Mouse (Mus musculus) left cerebral cortex, adult 2 months (tissue): Measurements from ENCODE around the gene Tbx5. TPM values are rescaled to one million over a fixed set of nuclear protein-coding genes. Genes with fewer than 3 reads are reported as not detected.

ENCODE experiments used
- DNase-seq, 2 experiments: peaks; one replicate each; pipeline ENCODE4 v3.0.0; 2021 to 2022; ENCODE audit warnings: low spot score in 2 of 2, mixed read lengths in 1 of 2; ENCODE audit errors: extremely low spot score in 1 of 2
- H3K27ac ChIP-seq: fragments of 200-600 bp; 2 replicates; pipeline ENCODE4 v1.8.1; 2022
- H3K4me3 ChIP-seq: fragments of 200-600 bp; 2 replicates; pipeline ENCODE4 v1.8.1; 2022
- CTCF ChIP-seq: fragments of 200-600 bp; IDR thresholded peaks from 2 replicates; pipeline ENCODE4 v1.8.1; 2022; ENCODE audit warnings: antibody characterized with exemption, mild to moderate bottlenecking, moderate library complexity
- intact Hi-C: fragments of 180-260 bp; cut with DNase I; formaldehyde crosslinking; loops from one replicate; pipeline ENCODE4 v1.15.1; 2025
- long read RNA-seq, 2 experiments: library from polyadenylated mRNA; stranded (forward); transcript quantifications; one replicate each; pipeline ENCODE4 v2.0.0; 2021; ENCODE audit warnings: borderline mapping rate in 2 of 2
- total RNA-seq, 2 experiments: library from RNA; stranded (reverse); gene quantifications; 2 replicates each; pipeline ENCODE4 v1.2.3; 2021

Tbx5 gene
- not detected for total RNA-seq
- long read RNA-seq, experiment 1 = 0 reads
- long read RNA-seq, experiment 2 = 0 reads

DNA sequence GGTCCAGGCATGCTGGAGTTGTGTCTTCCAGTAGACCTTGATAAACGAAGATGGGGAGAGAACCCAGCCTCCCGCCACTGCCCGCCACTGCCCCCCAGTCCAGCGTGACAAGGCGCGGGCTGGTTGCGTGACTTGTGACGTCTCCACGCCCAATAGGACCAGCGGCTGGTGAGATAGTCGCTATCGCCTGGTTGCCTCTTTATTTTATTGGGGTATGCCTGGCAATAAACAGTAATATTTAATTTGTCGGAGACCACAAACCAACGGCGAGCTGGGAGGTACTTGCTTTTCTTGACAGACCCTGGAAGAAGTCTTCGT lies at the start of gene Tbx5:
Gene Tbx5, plus strand, starts transcription at position 190 of the 318 bp plus-strand sequence.
- no peak within 1 kb of the TSS for H3K4me3 ChIP-seq
- no peak within 1 kb of the TSS for H3K27ac ChIP-seq
- intact Hi-C loops = loop anchor here (2.0 to 10.0 kb wide), 2 partner anchors 28 to 958 kb away; no protein-coding TSS in a partner anchor
- TF ChIP-seq CTCF = no peak
- no peak for DNase-seq

- H3K4me3 ChIP-seq = no peak overlapping the region
- no peak for DNase-seq
- no peak overlapping the region for H3K27ac ChIP-seq
- intact Hi-C loops = no loop called here
- no peak; the same call in 1 of the 2 replicates for TF ChIP-seq CTCF
These were observed 46.5 kb upstream of the Tbx5 start for GRCm38 (mm10) chr5:119785959-119786358.

DNA sequence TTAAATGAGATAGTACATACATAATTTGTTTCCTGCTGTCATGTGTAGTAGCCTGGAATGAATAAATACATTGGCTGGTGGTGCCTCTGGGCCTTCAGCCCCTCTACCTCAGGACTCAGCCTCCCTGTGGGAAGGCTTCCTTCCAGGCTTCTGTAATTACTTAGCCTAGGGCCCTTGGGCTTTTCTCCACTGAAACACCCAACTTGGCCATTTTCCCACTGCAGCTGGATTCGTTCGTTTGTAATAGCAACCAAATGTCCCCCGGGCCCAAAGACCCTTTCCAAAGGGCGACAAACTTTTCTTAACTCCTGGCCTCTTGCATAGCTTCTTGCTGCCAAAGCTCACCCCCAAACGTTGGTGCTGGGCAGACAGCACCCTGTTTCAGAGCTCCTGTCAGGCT lies 40.8 kb upstream of the Tbx5 start:
- H3K27ac ChIP-seq = no peak overlapping the region
- intact Hi-C loops = no loop called here

GRCm38 (mm10) chr5:119793972-119794371 lies 38.5 kb upstream of the Tbx5 start:
- intact Hi-C loops = no loop called here
- H3K27ac ChIP-seq = no peak overlapping the region
- no peak for TF ChIP-seq CTCF
- no peak overlapping the region for H3K4me3 ChIP-seq
- no peak for DNase-seq

More for the DNA sequence above, 40.8 kb upstream of the Tbx5 start:
- no peak for TF ChIP-seq CTCF
- H3K4me3 ChIP-seq = no peak overlapping the region
- no peak for DNase-seq

DNA sequence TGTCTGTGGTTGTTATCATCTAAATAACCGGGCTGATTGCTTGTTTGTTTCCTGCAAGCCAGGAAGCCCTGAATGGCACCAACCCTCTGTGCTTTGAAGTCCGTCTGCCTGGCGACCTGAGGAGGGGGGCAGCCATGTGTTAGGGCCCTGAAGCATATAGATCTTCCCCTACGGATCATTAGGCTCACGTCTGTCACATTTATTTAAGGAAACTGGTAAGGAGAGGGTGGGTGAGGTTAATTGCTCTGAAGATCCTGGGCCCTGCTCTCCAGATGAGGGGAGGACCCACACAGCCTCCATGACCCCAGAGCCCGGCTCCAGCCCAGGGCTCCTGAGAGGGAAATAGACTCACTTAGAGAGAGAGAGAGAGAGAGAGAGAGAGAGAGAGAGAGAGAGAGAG lies 37.1 kb upstream of the Tbx5 start:
- DNase-seq = no peak
- intact Hi-C loops = no loop called here
- no peak overlapping the region for H3K27ac ChIP-seq

DNA sequence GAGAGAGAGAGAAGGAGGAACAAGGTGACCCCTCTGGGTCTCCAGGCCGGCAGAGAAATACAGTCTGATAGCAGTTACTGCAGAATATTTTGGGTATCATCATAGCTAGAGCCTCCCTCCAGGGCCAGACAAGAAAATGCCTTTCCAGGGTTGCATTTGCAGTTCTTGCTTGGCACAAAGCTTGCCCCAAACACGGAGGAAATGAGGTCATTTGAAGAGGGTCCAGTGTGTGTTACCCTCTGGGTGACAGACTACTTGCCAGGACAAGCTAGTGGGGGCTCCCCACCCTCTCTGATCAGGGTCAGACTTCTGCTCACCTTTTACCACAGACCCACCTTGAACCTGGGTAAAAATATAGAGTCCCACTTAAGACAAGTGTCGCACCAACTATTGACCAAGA lies 36.7 kb upstream of the Tbx5 start:
- H3K4me3 ChIP-seq = no peak overlapping the region
- no peak overlapping the region for H3K27ac ChIP-seq
- intact Hi-C loops = no loop called here
- no peak for DNase-seq
- no peak for TF ChIP-seq CTCF

More for the DNA sequence above, 37.1 kb upstream of the Tbx5 start:
- no peak for TF ChIP-seq CTCF
- H3K4me3 ChIP-seq = no peak overlapping the region

- TF ChIP-seq CTCF = no peak
- intact Hi-C loops = no loop called here
- DNase-seq = no peak
- H3K27ac ChIP-seq = no peak overlapping the region
- no peak overlapping the region for H3K4me3 ChIP-seq
These were observed 35.9 kb upstream of the Tbx5 start for GRCm38 (mm10) chr5:119796443-119797160.

GRCm38 (mm10) chr5:119797580-119798150 lies 34.8 kb upstream of the Tbx5 start:
- Histone ChIP-seq H3K27ac (no peak overlapping the region), H3K4me3 (no peak overlapping the region)
- DNase-seq = no peak
- TF ChIP-seq CTCF = no peak
- intact Hi-C loops = no loop called here

GRCm38 (mm10) chr5:119798261-119798660 lies 34.2 kb upstream of the Tbx5 start:
- TF ChIP-seq CTCF = no peak
- DNase-seq = no peak
- Histone ChIP-seq H3K27ac (no peak overlapping the region), H3K4me3 (no peak overlapping the region)
- intact Hi-C loops = no loop called here

GRCm38 (mm10) chr5:119798713-119799418 lies 33.6 kb upstream of the Tbx5 start:
- H3K4me3 ChIP-seq = no peak overlapping the region
- no peak for DNase-seq
- no peak overlapping the region for H3K27ac ChIP-seq
- no peak for TF ChIP-seq CTCF
- intact Hi-C loops = no loop called here

DNA sequence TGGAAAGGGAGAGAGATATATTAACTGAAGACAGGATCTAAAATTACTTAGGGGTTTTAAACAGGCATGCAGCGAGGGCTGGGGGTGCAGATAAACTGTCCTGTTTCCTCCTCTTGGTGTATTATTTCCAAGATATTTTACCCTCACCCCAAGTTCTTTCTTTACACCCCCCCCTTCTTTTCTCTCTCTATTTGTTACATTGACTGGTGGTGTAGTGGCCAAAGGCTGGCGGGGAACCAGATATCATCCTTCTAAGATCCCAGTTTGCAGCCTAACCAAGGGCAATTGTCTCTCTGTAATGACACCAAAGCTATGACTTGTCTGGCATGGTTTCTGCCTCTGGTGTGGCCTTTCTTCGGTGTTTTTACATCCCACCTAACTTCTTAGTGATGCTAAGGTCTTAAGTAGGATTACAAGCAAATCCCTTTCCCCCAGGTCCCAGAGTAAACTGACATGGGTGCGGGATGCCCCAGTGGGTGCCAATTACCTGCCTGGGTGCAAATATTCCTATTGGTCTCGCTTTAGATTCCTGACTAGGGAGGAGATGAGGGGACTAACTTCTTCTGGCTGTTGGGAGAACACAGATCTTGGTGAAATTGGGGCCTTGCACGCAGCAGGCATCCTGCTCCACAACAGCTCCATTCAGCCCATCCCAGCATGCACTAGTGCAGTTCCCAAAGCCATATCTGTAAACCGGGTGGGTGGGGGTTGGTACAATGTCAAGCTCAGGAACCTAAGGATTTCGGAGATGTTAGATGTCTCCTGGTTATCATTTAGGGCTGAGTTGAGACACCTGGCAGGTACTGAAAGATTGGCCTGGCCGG lies 32.8 kb upstream of the Tbx5 start:
- TF ChIP-seq CTCF = no peak
- Histone ChIP-seq H3K4me3 (no peak overlapping the region), H3K27ac (no peak overlapping the region)
- intact Hi-C loops = loop anchor here (5.0 to 10.0 kb wide), 2 partner anchors 112 to 635 kb away; partner anchors contain the start of gene Lhx5
- DNase-seq = no peak
